Mouse (Mus musculus) retina, postnatal 7 days (tissue): ENCODE data around the gene H2-DMa.

ENCODE experiments used
- DNase-seq: peaks from one replicate; pipeline ENCODE4 v3.0.0-alpha.2; 2012; ENCODE audit warnings: low read depth, low spot score

Gene H2-DMa

DNA sequence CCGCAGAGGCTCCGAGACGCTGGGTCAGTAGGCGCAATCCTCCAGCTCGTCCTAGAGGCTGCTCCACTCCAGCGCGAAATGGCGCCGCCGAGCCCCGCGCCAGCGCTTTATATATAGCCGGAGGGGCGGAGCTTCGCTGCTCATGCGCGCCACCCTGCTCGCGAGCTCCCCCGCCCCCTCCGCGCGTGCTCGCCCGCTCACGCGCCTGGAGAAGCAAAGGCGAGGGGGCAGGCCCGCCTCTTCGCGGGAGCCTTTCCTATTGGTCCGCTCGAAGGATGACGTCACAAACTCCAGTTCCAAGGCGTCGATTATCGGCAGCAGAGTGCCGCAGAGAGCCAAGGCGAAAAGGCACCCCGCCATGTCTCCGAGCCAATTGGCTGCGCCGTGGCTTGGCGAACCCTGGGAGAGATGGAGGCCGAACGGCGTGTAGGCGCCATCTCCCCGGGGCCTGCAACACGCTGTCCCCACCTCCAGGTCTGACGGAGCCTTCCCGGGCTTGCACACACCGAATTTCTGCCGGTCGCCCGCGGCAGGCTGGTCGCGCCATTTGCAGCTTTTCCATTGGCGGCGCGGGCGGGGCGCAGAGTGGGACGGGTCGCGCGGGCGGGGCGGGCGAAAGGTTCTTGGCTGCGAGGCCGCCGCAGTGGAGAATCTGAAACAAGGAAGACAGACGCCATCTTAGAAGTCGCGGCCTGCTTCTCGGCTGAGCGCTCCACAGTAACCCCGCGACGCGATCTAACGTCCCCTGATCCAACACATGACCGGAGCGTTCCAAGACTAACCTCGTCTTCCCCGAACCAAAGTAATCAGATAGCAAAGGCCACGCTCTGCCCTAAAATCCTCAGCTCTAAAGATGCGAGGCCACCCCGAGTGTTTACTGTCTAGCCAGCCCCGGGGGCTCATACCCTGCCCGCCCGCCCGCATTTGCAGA is at the start of gene H2-DMa:
H2-DMa (plus strand) TSS at position 293 of the 931 bp plus-strand sequence.
- DNase-seq, result peak; percentile 98

GRCm38 (mm10) chr17:34072091-34072490 is 47.2 kb upstream of the H2-DMa start:
- no peak for DNase-seq

DNA sequence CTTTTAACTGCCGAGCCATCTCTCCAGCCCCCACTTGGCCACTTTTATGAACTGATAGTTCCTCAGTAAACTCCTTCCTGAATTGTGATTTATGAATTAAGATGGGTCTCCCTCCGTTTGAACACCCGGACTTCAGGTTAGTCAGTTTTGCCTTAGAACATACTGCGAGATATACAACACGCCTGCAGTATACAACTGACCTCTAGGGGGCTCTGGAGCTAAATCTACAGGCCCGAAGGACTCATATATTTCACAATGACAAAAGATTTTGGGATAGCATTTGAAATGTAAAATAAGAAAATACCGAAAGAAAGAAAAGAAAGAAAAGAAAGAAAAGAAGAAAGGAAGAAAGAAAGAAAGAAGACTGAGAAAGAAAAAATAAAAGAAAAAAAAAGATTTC is 44.1 kb upstream of the H2-DMa start:
- DNase-seq, result peak; percentile 45

DNA sequence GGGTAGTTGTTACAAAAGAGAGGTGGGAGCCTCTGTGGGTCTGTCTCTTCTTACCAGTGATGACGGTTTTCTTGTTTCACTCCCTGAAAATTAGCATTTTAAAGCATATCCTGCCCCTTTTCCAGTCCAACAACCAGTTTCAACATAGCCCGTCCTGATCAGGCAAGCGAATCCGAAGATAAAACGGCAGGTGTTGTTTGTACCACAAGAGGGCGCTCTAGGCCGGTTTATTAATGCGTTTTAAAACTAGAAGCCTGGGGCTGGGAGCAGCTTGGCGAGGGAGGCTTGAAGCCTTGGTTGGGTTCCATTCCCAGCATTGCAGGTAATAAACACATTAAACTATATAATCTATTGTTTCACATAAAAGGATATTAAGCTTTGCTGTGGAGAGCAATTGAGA is 41.8 kb upstream of the H2-DMa start:
- DNase-seq, result peak; percentile 71

DNA sequence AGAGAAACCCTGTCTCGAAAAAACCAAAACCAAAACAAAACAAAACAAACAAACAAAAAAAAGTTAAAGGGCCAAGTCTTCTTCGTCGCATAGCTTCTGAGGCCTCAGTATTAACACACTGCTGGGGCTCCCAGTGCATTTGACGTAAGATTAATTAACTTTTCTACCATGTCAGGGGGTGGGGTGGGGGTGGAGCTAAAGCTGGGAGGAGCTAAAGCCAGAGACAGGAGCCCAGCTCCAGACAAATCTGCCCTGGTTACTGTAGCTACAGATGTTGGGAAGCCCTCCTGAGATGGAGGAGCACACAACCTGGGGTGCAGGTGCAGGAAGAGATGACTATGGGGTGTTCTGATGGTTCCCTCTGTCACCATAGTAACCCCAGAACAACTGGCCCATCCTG is 41.2 kb upstream of the H2-DMa start:
- no peak for DNase-seq

DNA sequence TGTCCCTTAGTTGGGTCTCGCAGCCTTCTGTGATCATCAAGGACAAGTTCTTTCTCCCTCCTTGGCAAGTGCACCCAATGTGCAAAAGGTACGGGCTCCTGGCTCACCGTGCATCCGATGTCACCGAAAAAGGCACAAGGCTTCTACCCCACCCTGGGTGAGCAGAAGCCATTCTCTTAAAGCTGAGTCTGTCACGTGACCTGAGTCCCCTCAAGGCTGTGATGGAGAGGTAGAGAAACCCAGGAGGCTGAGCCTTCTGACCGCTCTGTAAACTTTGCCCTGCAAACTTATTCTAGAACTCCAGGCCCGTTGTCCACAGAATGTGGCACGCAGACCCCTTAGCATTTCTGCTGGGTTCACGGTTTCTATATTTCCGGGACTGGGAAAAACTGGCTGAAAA is 40.3 kb upstream of the H2-DMa start:
- DNase-seq, result no peak

- DNase-seq, result peak; percentile 50
These were observed 39.7 kb upstream of the H2-DMa start for GRCm38 (mm10) chr17:34079621-34080020.

GRCm38 (mm10) chr17:34083104-34083503 is 36.2 kb upstream of the H2-DMa start:
- DNase-seq, result no peak

DNA sequence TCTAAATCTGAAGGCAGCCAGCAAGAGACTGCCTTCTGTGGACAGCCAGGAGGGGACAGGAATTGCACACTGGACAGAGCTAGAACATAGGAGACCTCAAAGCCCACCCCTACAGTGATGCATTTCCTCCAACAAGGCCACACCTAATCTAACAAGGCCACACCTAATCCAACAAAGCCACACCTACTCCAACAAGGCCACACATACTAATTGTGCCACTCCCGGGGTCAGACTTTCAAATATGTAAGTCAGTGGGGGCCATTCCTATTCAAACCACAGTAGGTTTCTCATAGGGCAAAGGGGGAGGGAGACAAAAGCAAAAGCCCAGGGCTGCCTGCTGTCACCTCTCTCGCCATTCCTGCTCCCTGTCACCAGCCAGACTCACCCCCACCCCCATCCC is 32.0 kb upstream of the H2-DMa start:
- no peak for DNase-seq

GRCm38 (mm10) chr17:34088124-34088523 is 31.2 kb upstream of the H2-DMa start:
- DNase-seq, result no peak

GRCm38 (mm10) chr17:34090923-34091322 is 28.4 kb upstream of the H2-DMa start:
- DNase-seq, result no peak

GRCm38 (mm10) chr17:34092197-34092875 is 27.0 kb upstream of the H2-DMa start, which contains the start of gene H2-Oa:
H2-Oa (plus strand) TSS chr17:34092340.
- no peak for DNase-seq

- DNase-seq, result no peak
These were observed 26.0 kb upstream of the H2-DMa start for GRCm38 (mm10) chr17:34093199-34093874.

GRCm38 (mm10) chr17:34094283-34095035 is 24.9 kb upstream of the H2-DMa start:
- no peak for DNase-seq

GRCm38 (mm10) chr17:34096497-34097010 is 22.8 kb upstream of the H2-DMa start:
- DNase-seq, result no peak

DNA sequence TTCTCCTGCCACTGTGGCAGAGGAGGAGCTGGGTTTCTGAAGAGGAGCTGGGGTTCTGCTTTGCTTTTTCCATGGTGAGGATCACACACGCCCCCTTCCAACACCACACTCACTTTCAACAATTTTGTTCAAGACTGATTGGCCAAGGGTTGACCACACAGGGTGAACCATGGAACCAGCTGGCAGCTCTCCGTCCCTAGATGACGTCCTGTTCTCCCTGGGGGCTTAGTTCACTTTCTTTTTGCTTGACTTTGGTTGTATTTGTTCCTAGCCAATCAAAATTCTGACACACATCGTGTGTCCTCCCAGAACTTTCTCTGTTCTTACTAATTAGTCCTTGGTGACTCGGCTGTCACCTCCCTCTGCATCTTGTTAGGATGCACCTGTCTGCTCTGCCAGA is 22.1 kb upstream of the H2-DMa start:
- DNase-seq, result no peak

GRCm38 (mm10) chr17:34098709-34099479 is 20.4 kb upstream of the H2-DMa start:
- no peak for DNase-seq

- no peak for DNase-seq
These were observed 19.8 kb upstream of the H2-DMa start for GRCm38 (mm10) chr17:34099531-34099930.

- DNase-seq, result no peak
These were observed 18.2 kb upstream of the H2-DMa start for GRCm38 (mm10) chr17:34101185-34101584.

DNA sequence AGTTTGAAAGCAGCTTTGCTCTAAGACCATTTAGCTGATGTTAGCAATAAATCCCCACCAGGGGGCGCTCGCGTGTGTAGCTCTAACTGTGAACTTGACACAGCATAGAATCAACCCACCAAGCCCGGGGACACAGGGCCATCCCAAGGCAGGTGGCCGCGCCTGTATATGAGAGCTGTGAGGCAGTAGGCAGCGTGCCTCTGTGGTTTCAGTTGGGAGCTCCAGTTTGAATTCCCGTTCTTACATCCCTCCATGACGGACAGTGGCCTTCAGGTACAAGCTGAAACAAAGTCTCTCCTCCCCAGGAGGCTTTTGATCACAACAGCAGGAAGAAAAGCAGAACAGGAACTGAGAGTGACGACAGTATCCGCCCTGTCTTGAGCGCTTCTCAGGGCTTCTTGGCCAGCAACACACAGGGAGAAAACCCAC is 17.7 kb upstream of the H2-DMa start:
- peak; percentile 90 for DNase-seq
